Mouse (Mus musculus): ENCODE results near the gene Nlk. TPM values are rescaled to one million over a fixed set of nuclear protein-coding genes. Genes with fewer than 3 reads are reported as not detected.

Nlk gene
- polyA plus RNA-seq, 1 experiment from 2014 or later = 24.7 TPM

DNA sequence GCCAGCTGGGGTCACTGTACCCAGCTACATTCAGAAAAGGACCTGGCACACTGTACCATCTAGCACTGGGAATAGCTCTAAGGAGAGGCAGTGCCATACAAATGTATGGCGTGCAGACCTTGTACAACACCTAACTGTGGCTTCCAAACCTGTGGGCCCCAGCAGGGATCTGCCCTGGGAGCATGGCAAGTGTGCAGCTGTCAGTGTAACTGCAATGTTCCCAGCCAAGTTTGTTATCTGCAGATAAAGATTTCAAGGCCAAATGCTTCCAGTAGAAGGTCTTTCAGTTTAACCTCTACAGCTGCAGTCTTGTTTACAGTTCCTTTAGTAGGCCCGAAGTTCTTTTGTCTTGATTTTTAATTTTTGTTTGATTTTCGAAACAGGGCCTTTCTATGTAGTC, 141.6 kb downstream of the Nlk start:
- no peaks in the 10 kb centered on the region for H3K4me1 ChIP-seq
- 82% methylated on average over 3 of the region's 3 CpGs for WGBS
- no peak for ATAC-seq (ENCODE audit: low FRiP score, low read depth)
- H3K9me3 ChIP-seq = peaks cover 4% of the 10 kb centered on the region; the same call in 1 of the 2 replicates
- H3K9ac ChIP-seq = no peak overlapping the region
- no peak overlapping the region for H3K4me2 ChIP-seq (replicated peaks)
- H3K4me3 ChIP-seq = no peak overlapping the region
- no peaks in the 10 kb centered on the region for H3K27me3 ChIP-seq (replicated peaks)
- H3K27ac ChIP-seq = no peak overlapping the region
- H3K36me3 ChIP-seq = no peaks in the 10 kb centered on the region

DNA sequence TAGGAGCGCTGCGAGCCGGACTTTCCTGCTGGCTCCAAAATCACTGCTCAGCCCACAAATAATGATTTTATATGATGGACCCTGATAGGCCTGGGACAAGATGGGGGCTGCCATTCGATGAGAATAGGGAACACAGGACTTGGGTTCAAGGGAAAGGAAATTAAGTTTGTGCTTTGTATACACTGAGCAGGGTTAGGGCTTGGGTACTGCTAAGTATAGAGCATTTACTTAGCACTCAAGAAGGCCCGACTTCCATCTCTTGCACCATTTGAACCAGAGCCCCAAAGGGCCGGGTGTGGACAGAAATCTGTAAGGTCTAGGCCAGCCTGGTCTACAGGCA, 146.1 kb downstream of the Nlk start:
- Histone ChIP-seq H3K4me3 (peak overlapping the region; percentile 57), H3K4me2 (replicated peaks) (peak overlapping the region; percentile 79), H3K27ac (peak overlapping the region; percentile 43; the same call in 1 of the 2 replicates), H3K9ac (peak overlapping the region; percentile 67), H3K36me3 (no peaks in the 10 kb centered on the region), H3K27me3 (replicated peaks) (no peaks in the 10 kb centered on the region), H3K9me3 (peaks cover 4% of the 10 kb centered on the region; the same call in 1 of the 2 replicates), H3K4me1 (peaks cover 20% of the 10 kb centered on the region)
- ATAC-seq (ENCODE audit: low FRiP score, low read depth) = peak; percentile 55
- 32% methylated on average over 6 of the region's 6 CpGs for WGBS

DNA sequence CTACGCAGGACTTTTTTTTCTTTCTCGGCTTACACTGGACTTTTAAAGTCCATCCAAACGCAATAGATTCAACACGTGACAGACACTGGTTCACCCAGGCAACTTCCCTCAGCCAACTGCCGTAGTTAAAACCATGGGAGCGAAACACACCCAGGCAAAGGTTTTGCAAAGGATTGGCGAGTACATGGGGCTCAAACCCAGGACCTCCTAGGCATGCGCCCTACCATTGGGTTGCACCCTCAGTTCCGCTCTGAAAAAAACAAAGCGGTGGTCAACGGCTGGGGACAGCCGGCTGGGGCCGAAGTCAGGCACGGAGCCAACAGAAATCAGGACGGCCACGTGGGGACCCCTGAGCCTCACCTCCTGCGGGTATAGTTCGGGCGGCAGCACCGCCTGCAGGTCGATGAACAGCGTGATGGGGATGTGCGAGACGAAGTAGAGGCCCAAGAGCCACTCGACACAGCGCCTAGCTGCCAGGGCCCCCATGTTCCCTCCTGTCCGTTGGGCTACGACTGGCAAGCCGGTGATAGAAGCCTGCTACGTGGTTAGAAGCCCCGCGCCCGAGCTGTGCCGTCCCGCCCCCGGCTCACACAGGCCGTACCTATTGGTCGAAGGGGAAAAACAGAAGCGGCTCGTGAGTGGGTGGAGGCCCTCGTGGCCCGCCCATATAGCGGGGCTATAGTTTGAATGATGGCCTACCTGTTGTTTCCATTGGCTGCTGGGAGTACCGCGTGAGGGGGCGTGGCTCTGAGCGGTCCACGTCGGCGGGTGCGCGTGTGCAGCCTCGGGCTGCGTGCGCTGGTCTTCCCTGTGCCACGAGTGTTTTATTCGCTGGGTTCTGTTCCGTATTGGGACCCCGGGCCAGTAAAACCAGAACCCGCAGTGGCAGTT, 146.8 kb downstream of the Nlk start, which contains the start of gene Tmem97:
TSS of gene Tmem97 (minus strand) at position 610 of the 891 bp plus-strand sequence.
- Histone ChIP-seq H3K27me3 (replicated peaks) (no peaks in the 10 kb centered on the region), H3K36me3 (peaks cover 2% of the 10 kb centered on the region; the same call in 1 of the 2 replicates), H3K27ac (peak within 1 kb of the TSS; percentile 43; the same call in 1 of the 2 replicates), H3K4me3 (peak within 1 kb of the TSS; percentile 57), H3K4me1 (peaks cover 20% of the 10 kb centered on the region), H3K4me2 (replicated peaks) (peak within 1 kb of the TSS; percentile 79), H3K9me3 (peaks cover 4% of the 10 kb centered on the region; the same call in 1 of the 2 replicates), H3K9ac (peak within 1 kb of the TSS; percentile 67)
- ATAC-seq (ENCODE audit: low FRiP score, low read depth) = peak; percentile 99
- WGBS = under 1% methylated on average over 60 of the region's 60 CpGs

DNA sequence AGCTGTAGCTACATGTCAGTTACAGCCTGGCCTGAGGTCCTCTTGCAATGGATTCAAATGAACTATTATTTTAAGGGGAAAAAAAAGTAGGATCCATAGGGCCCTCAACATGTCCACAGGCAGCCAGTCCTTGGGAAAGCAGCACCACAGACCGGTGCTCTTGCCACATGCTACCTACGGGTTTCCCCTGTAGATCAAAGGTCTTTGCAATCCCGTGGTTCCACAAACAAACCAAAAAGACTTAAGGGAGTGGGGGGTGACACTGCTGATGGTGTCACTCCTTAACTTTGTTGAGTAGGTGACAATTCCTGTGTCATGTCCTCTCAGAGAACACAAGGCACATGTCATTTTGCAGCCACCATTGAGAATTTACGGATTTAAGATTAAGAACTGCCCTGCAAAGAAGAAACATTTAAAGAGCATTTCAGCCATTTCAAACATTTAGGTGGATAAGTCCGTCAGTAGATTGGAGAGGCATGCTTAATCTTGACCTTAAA, 147.6 kb downstream of the Nlk start:
- peak overlapping the region; percentile 67 for H3K9ac ChIP-seq
- no peak for ATAC-seq (ENCODE audit: low FRiP score, low read depth)
- peaks cover 6% of the 10 kb centered on the region; the same call in 1 of the 2 replicates for H3K36me3 ChIP-seq
- H3K4me3 ChIP-seq = peak overlapping the region; percentile 57
- H3K4me1 ChIP-seq = peaks cover 20% of the 10 kb centered on the region
- peak overlapping the region; percentile 79 for H3K4me2 ChIP-seq (replicated peaks)
- H3K27ac ChIP-seq = no peak overlapping the region
- WGBS = 17% methylated on average over 5 of the region's 5 CpGs
- H3K27me3 ChIP-seq (replicated peaks) = no peaks in the 10 kb centered on the region
- peaks cover 4% of the 10 kb centered on the region; the same call in 1 of the 2 replicates for H3K9me3 ChIP-seq

DNA sequence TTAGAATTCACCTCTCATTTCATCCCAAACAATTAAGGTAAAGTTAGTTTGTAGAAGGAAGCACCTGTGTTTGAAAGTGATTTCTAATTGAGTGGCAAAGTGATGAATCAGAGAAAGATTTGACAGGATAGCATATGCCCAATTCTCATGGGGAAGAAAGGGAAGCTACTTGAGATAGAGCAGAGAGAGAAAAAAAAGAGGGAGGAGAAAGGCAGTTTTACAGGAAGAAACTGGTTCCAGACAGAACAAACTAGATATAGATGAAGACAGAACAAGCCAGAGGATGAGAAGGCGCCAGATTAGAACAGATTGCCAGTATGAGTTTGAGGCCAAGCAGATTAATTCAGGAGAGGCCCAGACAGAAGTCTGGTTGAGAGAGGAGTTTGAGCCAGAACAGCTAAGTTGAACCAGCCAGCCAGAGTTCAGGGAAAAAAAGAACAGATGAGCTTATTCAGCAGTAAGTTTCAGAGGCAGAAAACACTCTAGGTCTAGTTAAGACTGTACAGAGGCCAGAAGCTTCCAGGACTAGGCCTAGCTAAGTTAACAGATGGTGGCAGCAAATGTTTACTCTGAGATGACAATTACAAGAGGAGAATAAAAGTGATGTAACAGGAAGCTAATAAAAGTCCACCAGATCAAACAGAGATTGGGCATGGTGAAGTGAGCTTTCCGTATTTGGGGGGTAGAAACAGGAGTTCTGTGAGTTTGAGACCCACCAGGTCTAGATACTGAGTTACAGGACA, 149.3 kb downstream of the Nlk start:
- peaks cover 12% of the 10 kb centered on the region for H3K36me3 ChIP-seq
- H3K27me3 ChIP-seq (replicated peaks) = no peaks in the 10 kb centered on the region
- no peak overlapping the region for H3K27ac ChIP-seq
- peaks cover 20% of the 10 kb centered on the region for H3K4me1 ChIP-seq
- WGBS = 87% methylated on average over 2 of the region's 2 CpGs
- no peak overlapping the region for H3K9ac ChIP-seq
- H3K4me3 ChIP-seq = no peak overlapping the region
- no peak for ATAC-seq (ENCODE audit: low FRiP score, low read depth)
- no peaks in the 10 kb centered on the region for H3K9me3 ChIP-seq
- no peak overlapping the region for H3K4me2 ChIP-seq (replicated peaks)

DNA sequence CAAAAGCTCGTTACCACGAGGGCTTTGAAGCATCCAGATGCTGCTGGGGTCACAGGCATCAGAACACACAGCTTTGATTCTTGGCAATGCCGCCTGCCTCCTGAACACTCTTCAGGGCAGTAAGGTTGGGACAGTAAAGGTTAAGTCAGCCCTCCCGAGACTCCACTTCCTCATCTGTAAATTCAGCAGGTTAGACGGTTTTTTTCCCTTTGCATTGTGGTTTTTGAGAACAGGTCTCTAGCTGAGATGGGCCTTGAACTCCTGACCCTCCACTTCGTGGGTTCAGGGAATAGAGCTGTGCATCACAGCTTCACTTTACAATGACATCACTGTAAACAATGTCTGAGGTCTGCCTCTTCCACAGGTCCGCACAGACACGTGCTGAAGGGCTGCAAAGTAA, 152.0 kb downstream of the Nlk start:
- Histone ChIP-seq H3K4me2 (replicated peaks) (no peak overlapping the region), H3K27me3 (replicated peaks) (no peaks in the 10 kb centered on the region), H3K4me1 (peaks cover 20% of the 10 kb centered on the region), H3K9me3 (no peaks in the 10 kb centered on the region), H3K4me3 (no peak overlapping the region), H3K36me3 (peaks cover 33% of the 10 kb centered on the region), H3K27ac (no peak overlapping the region), H3K9ac (no peak overlapping the region)
- 80% methylated on average over 8 of the region's 8 CpGs for WGBS
- ATAC-seq (ENCODE audit: low FRiP score, low read depth) = no peak

DNA sequence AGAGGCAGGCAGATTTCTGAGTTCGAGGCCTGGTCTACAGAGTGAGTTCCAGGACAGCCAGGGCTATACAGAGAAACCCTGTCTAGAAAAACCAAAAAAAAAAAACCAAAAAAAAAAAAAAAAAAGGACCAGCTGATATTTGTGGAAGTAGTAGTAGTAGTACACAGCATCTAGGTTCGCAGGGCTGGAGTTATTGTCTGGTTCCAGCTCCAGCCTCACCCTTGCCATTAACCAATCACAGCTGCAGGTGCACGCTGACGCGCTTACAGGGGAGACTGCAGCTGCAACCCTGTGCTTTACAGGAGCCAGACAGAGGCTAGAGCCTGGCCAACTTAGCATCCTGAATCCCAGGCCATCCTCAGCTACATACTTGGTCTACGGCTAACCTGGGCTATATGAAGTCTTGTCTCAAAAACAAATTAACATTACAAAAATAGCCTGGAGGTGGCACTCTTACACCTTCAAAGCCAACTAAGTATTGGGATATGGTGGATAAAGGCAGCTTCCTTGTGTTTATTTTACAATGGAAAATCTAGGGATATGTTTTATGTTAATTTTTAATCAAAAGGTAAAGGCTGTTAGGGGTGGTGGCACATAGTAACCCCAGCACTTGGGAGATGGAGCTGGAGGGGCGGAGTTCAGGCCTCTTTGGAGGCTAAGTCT, 152.6 kb downstream of the Nlk start:
- no peaks in the 10 kb centered on the region for H3K9me3 ChIP-seq
- peaks cover 38% of the 10 kb centered on the region for H3K36me3 ChIP-seq
- no peak overlapping the region for H3K4me3 ChIP-seq
- peaks cover 18% of the 10 kb centered on the region for H3K4me1 ChIP-seq
- no peak overlapping the region for H3K27ac ChIP-seq
- no peaks in the 10 kb centered on the region for H3K27me3 ChIP-seq (replicated peaks)
- H3K4me2 ChIP-seq (replicated peaks) = no peak overlapping the region
- H3K9ac ChIP-seq = no peak overlapping the region
- WGBS = 94% methylated on average over 7 of the region's 7 CpGs
- no peak for ATAC-seq (ENCODE audit: low FRiP score, low read depth)

DNA sequence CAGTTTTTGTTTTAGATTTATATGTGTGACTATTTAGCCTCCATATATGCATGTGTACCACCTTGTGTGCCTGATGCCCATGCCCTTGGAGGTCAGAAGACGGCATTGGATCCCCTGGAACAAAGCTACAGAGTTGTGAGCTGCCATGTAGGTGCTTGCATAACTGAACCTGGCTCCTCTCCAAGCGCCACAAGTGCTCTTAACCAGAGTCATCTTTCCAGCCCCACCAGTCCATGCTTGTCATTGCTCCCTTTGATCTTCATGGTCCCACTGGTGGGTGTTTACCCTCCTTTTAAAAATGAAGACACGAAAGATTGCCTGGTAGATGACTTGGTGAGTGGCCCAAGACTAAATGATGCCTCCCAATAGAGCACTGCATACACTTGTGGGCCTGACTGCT, 156.8 kb downstream of the Nlk start:
- Histone ChIP-seq H3K9me3 (no peaks in the 10 kb centered on the region), H3K4me3 (no peak overlapping the region), H3K27me3 (replicated peaks) (no peaks in the 10 kb centered on the region), H3K9ac (no peak overlapping the region), H3K4me2 (replicated peaks) (no peak overlapping the region), H3K27ac (no peak overlapping the region), H3K36me3 (peaks cover 50% of the 10 kb centered on the region), H3K4me1 (peaks cover 11% of the 10 kb centered on the region)
- 86% methylated on average over 3 of the region's 3 CpGs for whole genome bisulfite sequencing
- no peak for ATAC-seq (ENCODE audit: low FRiP score, low read depth)

DNA sequence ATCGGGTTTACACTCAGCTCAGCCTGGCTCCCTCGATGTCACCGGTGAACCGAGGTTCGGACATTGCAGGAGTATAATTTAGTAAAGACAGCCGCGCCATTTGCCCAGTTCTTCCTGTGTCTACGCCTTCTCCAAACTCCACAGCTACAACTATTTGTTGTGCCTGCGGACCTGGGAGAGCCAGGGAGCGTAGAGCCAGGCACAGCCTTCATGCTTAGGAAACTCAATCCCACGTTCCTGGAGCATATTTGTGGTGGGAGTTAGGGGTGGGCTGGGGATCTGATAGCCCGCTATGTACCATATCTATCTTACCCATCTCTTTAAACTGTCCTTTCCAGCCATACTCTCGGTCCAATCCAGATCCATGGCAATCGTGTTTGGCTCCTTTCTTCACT, 160.5 kb downstream of the Nlk start:
- Histone ChIP-seq H3K9ac (peak overlapping the region; percentile 79), H3K27me3 (replicated peaks) (no peaks in the 10 kb centered on the region), H3K27ac (no peak overlapping the region), H3K4me1 (peaks cover 21% of the 10 kb centered on the region), H3K9me3 (no peaks in the 10 kb centered on the region), H3K4me2 (replicated peaks) (peak overlapping the region; percentile 86), H3K4me3 (peak overlapping the region; percentile 74), H3K36me3 (peaks cover 32% of the 10 kb centered on the region)
- no peak for ATAC-seq (ENCODE audit: low FRiP score, low read depth)
- 4% methylated on average over 14 of the region's 14 CpGs for WGBS

DNA sequence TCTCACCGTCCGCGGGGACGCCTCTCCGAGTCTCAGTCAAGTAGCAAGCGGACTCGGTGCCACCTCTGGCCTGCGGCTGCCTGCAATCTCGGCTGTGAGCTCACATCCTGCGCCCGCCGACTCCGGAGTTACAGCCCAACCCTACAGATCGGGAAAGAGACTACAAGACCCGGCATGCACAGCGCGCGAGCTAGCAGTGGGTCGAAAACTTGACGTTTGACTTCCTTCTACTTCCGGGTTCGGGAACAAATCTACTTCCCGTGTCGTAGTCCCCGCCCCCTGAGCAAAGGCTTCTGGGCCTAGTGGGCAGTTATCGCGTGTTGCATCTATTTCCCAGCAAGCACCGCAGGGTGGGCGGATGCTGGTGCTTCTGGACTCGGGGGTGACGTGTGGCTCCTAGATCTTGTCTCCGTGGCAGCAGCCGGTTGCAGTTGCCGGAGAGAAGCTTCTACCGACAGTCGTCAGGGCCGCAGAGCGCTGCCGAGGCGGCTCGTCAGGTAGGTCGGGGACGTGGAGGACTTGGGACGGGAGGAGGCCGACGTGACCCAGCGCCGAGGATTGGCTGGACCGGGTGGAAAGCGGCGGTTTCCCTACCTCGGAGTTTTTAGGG, 161.0 kb downstream of the Nlk start, which contains the start of the genes Tnfaip1 and Ift20:
TSS of gene Tnfaip1 (minus strand) at position 253 of the 610 bp plus-strand sequence.
TSS of gene Ift20 (plus strand) at position 282 of the 610 bp plus-strand sequence.
- peak; percentile 98 for ATAC-seq (ENCODE audit: low FRiP score, low read depth)
- no peaks in the 10 kb centered on the region for H3K27me3 ChIP-seq (replicated peaks)
- under 1% methylated on average over 52 of the region's 52 CpGs for WGBS

DNA sequence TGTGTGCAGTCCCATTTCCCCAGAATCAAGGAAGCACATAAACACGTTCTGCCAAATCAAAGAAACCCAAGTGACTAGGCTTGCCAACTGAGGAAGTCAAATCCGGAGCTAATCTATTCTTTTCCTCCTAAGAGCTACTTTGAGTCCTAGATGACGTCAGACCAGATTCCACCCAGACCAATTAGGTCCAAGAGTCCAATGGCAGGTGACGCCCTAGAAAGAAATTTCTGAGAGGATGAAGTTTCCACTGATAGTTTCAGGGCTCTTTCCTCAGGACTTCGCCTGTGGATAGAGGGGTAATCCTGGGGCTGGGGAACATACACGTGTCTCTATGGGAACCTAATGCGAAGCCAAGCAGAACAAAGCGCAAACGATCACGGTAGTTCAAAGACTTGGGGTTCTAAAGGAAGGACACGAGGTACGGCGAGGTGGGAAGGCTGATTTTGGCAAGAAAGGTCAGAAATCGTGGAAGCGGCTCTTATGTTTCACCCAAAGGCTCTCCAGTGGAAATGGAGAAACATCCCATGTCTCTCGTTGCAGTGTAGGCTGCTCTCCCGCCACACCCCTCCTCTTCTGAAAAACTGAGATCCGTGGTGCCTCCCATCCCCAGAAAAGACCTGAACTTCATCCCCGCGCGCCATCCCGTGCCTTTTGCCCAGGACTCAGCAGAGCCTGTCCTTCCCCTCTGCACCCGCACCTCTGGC, 161.6 kb downstream of the Nlk start:
- Histone ChIP-seq H3K9ac (peak overlapping the region; percentile 65), H3K4me1 (peaks cover 21% of the 10 kb centered on the region), H3K27me3 (replicated peaks) (no peaks in the 10 kb centered on the region), H3K4me2 (replicated peaks) (peak overlapping the region; percentile 78), H3K27ac (peak overlapping the region; percentile 60), H3K9me3 (no peaks in the 10 kb centered on the region), H3K4me3 (peak overlapping the region; percentile 74), H3K36me3 (peaks cover 26% of the 10 kb centered on the region)
- ATAC-seq (ENCODE audit: low FRiP score, low read depth) = peak; percentile 65
- WGBS = under 1% methylated on average over 23 of the region's 23 CpGs

More for the DNA sequence above, 161.0 kb downstream of the Nlk start, which contains the start of the genes Tnfaip1 and Ift20:
- Histone ChIP-seq H3K4me3 (peak within 1 kb of the TSS; percentile 74), H3K27ac (peak within 1 kb of the TSS; percentile 60), H3K4me2 (replicated peaks) (peak within 1 kb of the TSS; percentile 86), H3K36me3 (peaks cover 29% of the 10 kb centered on the region), H3K4me1 (peaks cover 21% of the 10 kb centered on the region), H3K9ac (peak within 1 kb of the TSS; percentile 79), H3K9me3 (no peaks in the 10 kb centered on the region)
